Mouse (Mus musculus) left cerebral cortex, adult 2 months (tissue): ENCODE results near the gene Mboat2. TPM values are rescaled to one million over a fixed set of nuclear protein-coding genes. Genes with fewer than 3 reads are reported as not detected.

Experiments
- DNase-seq, 2 experiments: peaks; one replicate each; pipeline ENCODE4 v3.0.0; 2021 to 2022; ENCODE audit warnings: low spot score in 2 of 2, mixed read lengths in 1 of 2; ENCODE audit errors: extremely low spot score in 1 of 2
- H3K27ac ChIP-seq: fragments of 200-600 bp; 2 replicates; pipeline ENCODE4 v1.8.1; 2022
- H3K4me3 ChIP-seq: fragments of 200-600 bp; 2 replicates; pipeline ENCODE4 v1.8.1; 2022
- CTCF ChIP-seq: fragments of 200-600 bp; IDR thresholded peaks from 2 replicates; pipeline ENCODE4 v1.8.1; 2022; ENCODE audit warnings: antibody characterized with exemption, mild to moderate bottlenecking, moderate library complexity
- intact Hi-C: fragments of 180-260 bp; cut with DNase I; formaldehyde crosslinking; loops from one replicate; pipeline ENCODE4 v1.15.1; 2025
- total RNA-seq, 2 experiments: library from RNA; stranded (reverse); gene quantifications; 2 replicates each; pipeline ENCODE4 v1.2.3; 2021

The Mboat2 gene
- total RNA-seq, 2 experiments from 2014 or later = 78.7 to 85.3 TPM

DNA sequence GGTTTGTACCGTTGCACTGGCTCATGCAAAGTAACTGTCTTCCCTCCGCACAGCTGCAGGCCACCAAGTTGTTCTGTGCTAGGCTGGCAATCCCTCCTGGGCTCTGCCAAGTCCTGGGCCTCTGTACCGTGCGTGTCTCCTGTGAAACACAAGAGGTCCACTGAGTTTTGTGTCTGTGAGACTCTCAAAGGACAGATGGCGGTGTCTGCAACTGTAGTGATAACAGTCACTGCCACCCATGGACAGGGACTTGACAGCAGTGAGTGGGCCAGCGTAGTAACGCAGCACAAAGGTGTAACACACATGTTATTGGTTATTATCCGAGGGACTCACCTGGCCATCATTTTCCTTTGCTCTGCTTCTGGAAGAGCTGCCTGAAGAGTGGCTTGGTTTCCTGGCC is 108.7 kb downstream of the Mboat2 start:
- Histone ChIP-seq H3K27ac (no peak overlapping the region), H3K4me3 (no peak overlapping the region)
- no peak for TF ChIP-seq CTCF
- no peak for DNase-seq
- intact Hi-C loops = no loop called here

DNA sequence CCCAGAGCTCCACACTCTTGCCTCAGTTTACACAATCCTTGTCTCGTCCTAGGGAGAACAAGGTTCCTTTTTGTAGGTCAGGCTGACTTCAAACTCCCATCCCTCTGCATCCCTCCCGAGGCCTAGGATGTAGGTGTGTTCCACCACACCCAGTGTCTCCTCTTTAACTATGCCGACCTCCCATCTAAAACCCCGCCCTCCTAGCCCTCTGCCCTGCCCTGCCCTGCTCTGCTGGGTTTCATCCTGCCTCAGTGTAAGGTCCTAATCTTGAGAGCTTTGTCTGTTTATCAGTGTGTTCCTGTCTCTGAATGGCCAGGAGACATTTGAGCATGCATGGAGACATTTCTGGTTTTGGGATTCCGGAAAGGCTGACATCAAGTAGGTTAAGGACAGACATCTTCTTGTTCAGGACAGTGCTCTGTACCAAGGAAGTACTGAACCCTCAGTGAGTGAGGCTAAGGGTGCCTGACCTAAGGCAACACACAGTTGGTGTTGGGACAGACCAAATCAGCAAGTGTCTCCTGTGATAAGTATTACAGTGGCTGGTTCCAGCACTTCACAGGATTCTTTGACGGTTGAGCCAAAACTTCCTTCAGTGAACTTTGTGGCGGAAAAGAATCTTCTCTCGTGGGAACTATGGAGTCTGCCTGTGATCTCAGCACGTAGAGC is 112.1 kb downstream of the Mboat2 start:
- DNase-seq = no peak
- no peak for TF ChIP-seq CTCF
- no peak overlapping the region for H3K4me3 ChIP-seq
- no peak overlapping the region for H3K27ac ChIP-seq
- intact Hi-C loops = no loop called here

DNA sequence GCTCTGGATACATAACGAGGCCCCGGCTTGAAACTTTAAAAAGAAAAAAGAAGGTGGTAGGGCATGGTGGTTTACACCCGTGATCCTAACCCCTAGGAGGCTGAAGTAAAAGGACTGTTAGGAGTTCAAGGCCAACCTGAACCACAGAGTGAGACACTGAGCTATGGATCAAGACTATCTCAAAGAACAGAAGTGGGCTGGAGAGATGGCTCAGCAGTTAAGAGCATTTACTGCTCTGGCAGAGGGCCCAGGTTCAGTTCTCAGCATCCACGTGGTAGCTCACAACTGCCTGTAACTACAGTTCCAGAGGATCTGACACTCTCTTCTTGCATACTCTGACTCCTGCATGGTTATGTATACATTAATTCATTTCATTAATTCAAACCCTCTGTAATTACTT is 112.7 kb downstream of the Mboat2 start:
- Histone ChIP-seq H3K4me3 (no peak overlapping the region), H3K27ac (no peak overlapping the region)
- DNase-seq = no peak
- intact Hi-C loops = no loop called here
- TF ChIP-seq CTCF = no peak

DNA sequence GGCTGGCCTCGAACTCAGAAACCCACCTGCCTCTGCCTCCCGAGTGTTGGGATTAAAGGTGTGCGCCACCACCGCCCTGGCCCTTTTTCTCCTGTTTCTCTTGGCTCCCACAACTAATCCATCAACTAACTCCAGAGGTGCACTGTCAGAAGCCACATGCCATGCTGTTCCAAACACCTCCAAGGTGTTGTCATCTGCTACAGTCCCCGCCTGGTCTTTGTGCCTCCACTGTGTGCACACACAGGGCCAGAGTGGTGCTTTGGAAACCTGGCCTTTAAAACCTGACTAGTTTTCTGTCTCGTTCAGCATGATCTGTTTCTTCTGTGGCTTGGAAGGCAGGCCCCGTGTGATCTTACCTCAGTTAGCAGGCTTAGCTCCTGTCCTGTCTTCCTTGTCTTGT is 113.9 kb downstream of the Mboat2 start:
- no peak for TF ChIP-seq CTCF
- DNase-seq = no peak
- Histone ChIP-seq H3K27ac (no peak overlapping the region), H3K4me3 (no peak overlapping the region)
- intact Hi-C loops = no loop called here

DNA sequence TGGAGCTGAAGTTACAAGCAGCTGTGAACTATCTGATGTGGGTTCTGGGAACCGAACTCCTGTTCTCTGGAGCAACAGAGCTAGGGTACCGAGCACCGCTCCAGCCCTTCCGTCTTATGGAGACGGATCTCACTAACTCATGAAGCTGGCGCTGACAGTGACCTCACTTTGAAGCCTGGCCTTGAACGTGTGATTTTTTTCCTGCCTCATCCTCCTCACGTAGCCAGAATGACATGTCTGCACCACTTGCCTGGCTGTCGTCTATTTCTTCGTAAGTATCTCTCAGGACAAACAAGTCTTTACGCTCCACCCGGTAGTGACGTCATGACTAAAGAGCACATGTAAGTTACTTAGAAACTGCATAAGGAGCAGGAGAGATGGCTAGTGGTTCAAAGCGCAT is 116.4 kb downstream of the Mboat2 start:
- no peak for TF ChIP-seq CTCF
- Histone ChIP-seq H3K27ac (no peak overlapping the region), H3K4me3 (no peak overlapping the region)
- DNase-seq = no peak
- intact Hi-C loops = loop anchor here (5.0 kb wide), 1 partner anchor 115 kb away; the partner anchor contains the start of gene Mboat2

DNA sequence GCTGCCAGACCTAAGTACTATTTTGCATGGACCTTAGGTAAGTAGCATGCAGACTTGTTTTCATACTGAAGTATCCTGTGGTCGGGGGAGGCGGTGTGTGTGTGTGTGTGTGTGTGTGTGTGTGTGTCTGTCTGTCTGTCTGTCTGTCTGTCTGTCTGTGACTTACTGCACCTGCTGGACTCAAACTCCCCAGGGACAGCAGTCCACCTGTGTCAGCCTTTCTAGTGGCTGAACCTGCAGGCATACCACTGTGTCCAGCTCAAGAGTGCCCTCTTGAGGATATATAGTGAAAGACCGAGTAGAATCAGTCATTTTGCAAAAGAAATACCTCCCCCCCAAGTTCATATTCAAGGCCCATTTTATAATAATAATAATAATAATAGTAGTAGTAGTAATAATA is 117.7 kb downstream of the Mboat2 start:
- Histone ChIP-seq H3K27ac (no peak overlapping the region), H3K4me3 (no peak overlapping the region)
- intact Hi-C loops = loop anchor here (5.0 kb wide), 1 partner anchor 116 kb away; the partner anchor contains the start of gene Mboat2
- DNase-seq = no peak
- peak; percentile 67 for TF ChIP-seq CTCF

DNA sequence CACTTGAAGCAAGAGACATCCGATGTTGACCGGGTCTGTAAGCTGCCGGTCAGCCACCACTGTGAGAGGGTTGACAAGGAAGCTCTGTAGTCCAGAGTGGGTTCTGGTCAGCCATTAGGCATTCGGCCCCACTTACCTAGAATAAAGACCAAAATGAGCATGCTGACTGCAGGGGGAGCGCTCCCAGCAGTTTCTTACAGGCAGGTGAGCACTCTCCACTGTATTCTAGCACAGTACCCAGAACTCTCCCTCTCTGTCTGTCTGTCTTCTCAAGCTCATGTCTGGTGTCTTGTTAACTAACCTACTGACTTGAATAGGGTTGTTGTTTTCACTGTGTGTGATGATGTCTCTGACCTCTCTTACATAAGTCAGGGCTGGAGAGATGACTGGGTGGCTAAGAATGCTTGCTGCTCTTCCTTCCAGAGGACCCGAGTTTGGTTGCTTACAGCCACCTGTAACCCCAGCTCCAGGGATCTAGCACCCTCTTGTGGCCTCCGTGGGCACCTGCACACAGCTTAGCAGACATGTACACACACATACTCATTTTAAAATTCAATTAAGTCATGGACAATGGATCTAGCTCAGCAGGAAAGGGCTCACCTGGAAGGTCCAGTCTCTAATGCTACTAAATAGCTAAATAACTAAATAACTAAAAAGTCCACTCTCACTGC is 119.8 kb downstream of the Mboat2 start:
- intact Hi-C loops = no loop called here
- no peak overlapping the region for H3K4me3 ChIP-seq
- no peak for DNase-seq
- peak; percentile 39 for TF ChIP-seq CTCF
- no peak overlapping the region for H3K27ac ChIP-seq

DNA sequence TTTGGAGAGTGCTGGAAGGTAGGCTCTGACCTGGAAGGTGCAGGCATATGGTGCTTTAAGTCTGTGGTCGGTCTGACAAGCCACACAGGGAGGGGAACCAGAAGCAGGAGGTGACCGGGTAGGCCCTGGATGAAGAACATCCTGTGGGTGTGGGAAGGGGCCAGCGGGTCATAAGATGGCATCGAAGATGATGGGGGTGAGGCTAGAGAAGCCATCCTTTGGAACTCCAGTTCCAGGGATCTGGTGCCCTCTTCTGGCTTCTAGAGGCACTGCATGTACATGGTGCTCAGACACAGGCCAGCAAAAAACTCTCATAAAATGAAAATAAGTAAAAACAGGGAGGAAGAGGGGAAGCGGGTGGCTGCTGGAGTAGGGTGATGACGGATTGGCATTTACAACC is 121.5 kb downstream of the Mboat2 start:
- DNase-seq = peak; percentile 46 to 63
- peak; percentile 83 for TF ChIP-seq CTCF
- intact Hi-C loops = loop anchor here (1.0 kb wide), 1 partner anchor 242 kb away; no protein-coding TSS in a partner anchor
- Histone ChIP-seq H3K27ac (no peak overlapping the region), H3K4me3 (no peak overlapping the region)

DNA sequence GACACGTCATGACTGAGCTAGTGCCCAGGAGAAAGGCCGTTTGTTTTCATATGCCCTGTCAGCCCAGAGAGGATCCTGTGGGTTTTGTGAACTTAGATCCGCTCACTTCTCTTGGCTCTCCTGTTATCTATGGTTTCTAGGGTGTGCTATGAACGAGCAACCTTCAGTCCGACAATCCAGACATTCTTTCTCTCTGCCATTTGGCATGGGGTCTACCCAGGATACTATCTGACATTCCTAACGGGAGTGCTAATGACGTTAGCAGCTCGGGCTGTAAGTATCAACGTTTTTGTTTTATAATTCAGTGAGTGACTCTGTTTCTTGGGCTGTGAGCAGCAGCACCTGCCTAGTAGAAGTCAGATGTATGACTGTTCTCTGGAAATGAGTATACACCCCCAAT is 124.5 kb downstream of the Mboat2 start:
- H3K27ac ChIP-seq = no peak overlapping the region
- DNase-seq = no peak
- TF ChIP-seq CTCF = no peak
- no peak overlapping the region for H3K4me3 ChIP-seq
- intact Hi-C loops = no loop called here

DNA sequence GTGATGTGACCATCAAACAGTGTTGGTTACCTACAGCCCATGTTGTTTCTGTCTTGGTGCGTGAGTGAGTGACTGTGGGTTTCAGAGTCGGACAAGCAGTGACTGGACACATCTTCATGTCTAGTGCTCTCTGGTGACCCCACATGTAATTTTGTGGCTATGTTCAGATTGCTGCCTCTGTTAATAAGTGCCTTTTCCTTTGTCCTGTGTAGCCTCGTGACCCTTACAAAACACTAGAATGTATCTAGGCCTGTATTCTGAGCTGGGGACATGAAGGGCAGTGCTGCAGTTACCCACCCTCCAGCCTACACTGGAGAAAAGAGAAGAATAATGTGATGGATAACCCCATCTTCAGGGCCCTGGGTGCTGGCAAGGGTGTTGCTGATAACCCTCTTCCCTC is 127.8 kb downstream of the Mboat2 start:
- TF ChIP-seq CTCF = no peak

DNA sequence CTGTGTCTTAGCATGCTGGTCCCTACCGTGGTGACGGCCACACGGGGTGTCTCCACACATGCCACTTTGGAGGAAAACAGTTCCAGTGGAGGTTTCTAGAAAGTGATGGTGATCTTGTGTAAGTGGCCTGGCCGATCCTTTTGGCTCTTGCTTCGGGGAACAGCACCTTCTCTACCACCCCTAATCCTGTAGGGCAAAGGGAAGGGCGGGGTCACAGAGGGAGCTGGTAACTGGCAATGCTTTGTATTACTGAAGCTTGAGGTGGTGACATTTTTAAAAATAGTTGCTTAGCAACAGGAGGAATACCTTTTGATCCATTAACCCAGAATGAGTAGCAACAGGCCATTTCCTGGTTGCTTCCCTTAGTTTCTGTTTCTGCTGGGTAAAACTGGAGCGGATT is 131.1 kb downstream of the Mboat2 start:
- Histone ChIP-seq H3K4me3 (no peak overlapping the region), H3K27ac (no peak overlapping the region)
- intact Hi-C loops = no loop called here
- DNase-seq = no peak
- TF ChIP-seq CTCF = no peak

More for the DNA sequence above, 127.8 kb downstream of the Mboat2 start:
- intact Hi-C loops = no loop called here
- Histone ChIP-seq H3K27ac (no peak overlapping the region), H3K4me3 (no peak overlapping the region)
- DNase-seq = no peak

DNA sequence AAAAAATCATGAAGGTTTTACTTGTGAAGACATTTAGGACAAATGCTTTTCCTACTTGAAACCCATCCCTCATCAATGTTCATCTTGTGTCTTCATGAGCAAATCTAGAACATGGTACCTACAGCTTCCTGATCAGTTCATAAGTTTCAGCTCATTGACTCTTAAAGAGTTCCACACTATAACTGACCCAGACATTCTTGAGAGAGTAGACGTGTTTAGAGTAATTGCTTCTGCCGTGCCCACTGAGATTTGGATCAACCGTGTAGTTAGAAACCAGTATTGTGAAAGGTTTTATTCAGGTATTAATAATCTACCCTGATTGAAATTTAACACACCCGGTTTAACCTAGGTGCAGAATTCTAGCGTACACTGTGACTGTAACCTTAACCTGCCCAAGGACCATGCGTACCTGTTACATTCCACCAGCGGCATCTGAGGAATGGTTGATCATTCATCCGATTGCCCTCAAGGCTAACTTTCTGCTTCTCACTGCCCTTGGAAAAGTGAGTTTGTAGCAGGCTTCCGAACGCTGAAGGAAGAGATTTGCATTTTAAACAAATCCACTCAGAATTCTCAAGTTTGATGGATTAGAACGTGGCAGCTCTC is 131.8 kb downstream of the Mboat2 start:
- DNase-seq = no peak
- intact Hi-C loops = no loop called here
- no peak overlapping the region for H3K27ac ChIP-seq
- no peak overlapping the region for H3K4me3 ChIP-seq
- TF ChIP-seq CTCF = no peak
